Mouse (Mus musculus): ENCODE data around the gene Gm10645. TPM values are rescaled to one million over a fixed set of nuclear protein-coding genes. Genes with fewer than 3 reads are reported as not detected.

Gm10645 gene
- total and polyA plus RNA-seq, 3 experiments = not detected

DNA sequence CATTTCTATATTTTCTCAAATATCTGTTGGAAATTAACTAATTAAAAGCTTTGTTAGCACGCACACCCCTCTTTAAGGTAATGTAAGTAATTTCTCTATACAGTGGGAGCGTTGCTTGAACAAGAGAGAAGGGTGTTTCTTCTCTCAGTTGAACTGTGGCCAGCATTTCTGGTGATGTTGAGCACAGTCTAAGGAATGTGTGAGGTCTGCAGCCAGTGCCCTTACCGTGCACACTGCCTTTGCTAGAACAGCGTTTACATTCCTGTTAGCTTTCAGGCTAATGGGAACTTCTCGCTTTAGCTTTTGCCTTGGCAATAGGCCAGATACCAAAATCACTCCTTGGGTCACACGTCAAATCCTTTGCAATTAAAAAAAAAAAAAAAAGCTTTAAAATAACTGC is 20.4 kb upstream of the Gm10645 start:
- DNase-seq (ENCODE audit: low read depth, low spot score) = no peak
- Histone ChIP-seq H3K79me2 (ENCODE audit: control insufficient read depth, insufficient read depth, low read length, poor library complexity) (no peaks in the 10 kb centered on the region), H3K27ac (ENCODE audit: control insufficient read depth, low read depth, low read length) (no peak overlapping the region), H3K9me3 (replicated peaks; ENCODE audit: insufficient read depth, low read length) (no peaks in the 10 kb centered on the region), H3K36me3 (ENCODE audit: control insufficient read depth in 1 of 2, insufficient read depth in 2 of 2, low read length in 2 of 2) (no peaks in the 10 kb centered on the region), H3K27me3 (ENCODE audit: control insufficient read depth in 1 of 2, insufficient read depth in 2 of 2, low read length in 2 of 2) (no peaks in the 10 kb centered on the region), H3K4me3 (ENCODE audit: control insufficient read depth in 1 of 2, insufficient read depth in 1 of 2, low read depth in 2 of 2, low read length in 2 of 2) (no peak overlapping the region), H3K4me1 (ENCODE audit: control insufficient read depth in 1 of 2, insufficient read depth in 2 of 2, low read length in 2 of 2) (no peaks in the 10 kb centered on the region), H3K9ac (ENCODE audit: control insufficient read depth, low read depth, low read length, poor library complexity, severe bottlenecking) (no peak overlapping the region)
- TF ChIP-seq NRF1 (IDR thresholded peaks at IDR 0.05; ENCODE audit: insufficient read depth, low read depth, low read length, poor library complexity, severe bottlenecking) (no peak), USF1 (IDR thresholded peaks at IDR 0.05; ENCODE audit: low read depth, low read length) (no peak), POLR2AphosphoS5 (IDR thresholded peaks at IDR 0.05; ENCODE audit: borderline replicate concordance, low read depth, low read length) (no peak), MEF2A (IDR thresholded peaks at IDR 0.05; ENCODE audit: extremely low read depth, insufficient replicate concordance, low read depth, low read length, poor library complexity, severe bottlenecking) (no peak), EP300 (IDR thresholded peaks at IDR 0.05; ENCODE audit: low read depth in 1 of 2, low read length in 2 of 2) (no peak), CHD1 (IDR thresholded peaks at IDR 0.05; ENCODE audit: low read depth, low read length) (no peak), POLR2AphosphoS2 (IDR thresholded peaks at IDR 0.05; ENCODE audit: low read length) (no peak), SIN3A (IDR thresholded peaks at IDR 0.05; ENCODE audit: low read length) (no peak), MAFK (IDR thresholded peaks at IDR 0.05; ENCODE audit: borderline replicate concordance, low read depth, low read length) (no peak), POLR2A (IDR thresholded peaks at IDR 0.05; ENCODE audit: control insufficient read depth in 1 of 2, insufficient read depth in 1 of 2, low read depth in 1 of 2, low read length in 2 of 2, poor library complexity in 1 of 2) (no peak), MAX (IDR thresholded peaks at IDR 0.05; ENCODE audit: low read length) (no peak), MYB (IDR thresholded peaks at IDR 0.05; ENCODE audit: low read depth, low read length) (no peak), MYC (IDR thresholded peaks at IDR 0.05; ENCODE audit: low read depth, low read length) (no peak), TCF12 (IDR thresholded peaks at IDR 0.05; ENCODE audit: low read depth, low read length) (no peak), KAT2A (conservative IDR thresholded peaks at IDR 0.05; ENCODE audit: low read depth, low read length) (no peak), CHD2 (IDR thresholded peaks at IDR 0.05; ENCODE audit: low read length) (no peak), GABPA (IDR thresholded peaks at IDR 0.05; ENCODE audit: low read depth, low read length) (no peak), TBP (IDR thresholded peaks at IDR 0.05; ENCODE audit: low read depth, low read length) (no peak), GATA1 (IDR thresholded peaks at IDR 0.05; ENCODE audit: low read depth, low read length) (no peak), RCOR1 (IDR thresholded peaks at IDR 0.05; ENCODE audit: low read depth, low read length) (no peak)

DNA sequence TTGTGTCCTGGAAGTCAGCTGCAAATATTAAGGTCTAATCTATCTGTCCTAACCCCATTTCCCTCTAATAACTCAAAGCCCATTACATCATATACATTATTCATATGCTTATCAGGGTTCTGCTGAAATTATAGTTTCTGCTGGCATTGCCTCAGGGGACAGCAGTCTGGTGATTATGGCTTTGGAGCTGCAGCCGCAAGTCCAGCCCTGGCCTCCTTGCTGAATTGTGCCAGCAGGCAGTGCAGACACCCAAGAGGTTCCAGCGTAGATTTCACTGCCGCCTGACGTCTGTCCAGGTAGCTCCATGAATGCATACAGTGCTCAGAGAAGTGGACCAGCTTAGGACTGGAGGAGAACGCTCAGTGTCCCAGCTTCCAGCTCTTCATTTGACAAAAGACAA is 16.8 kb upstream of the Gm10645 start:
- Histone ChIP-seq H3K79me2 (ENCODE audit: control insufficient read depth, insufficient read depth, low read length, poor library complexity) (no peaks in the 10 kb centered on the region), H3K9ac (ENCODE audit: control insufficient read depth, low read depth, low read length, poor library complexity, severe bottlenecking) (no peak overlapping the region), H3K36me3 (ENCODE audit: control insufficient read depth in 1 of 2, insufficient read depth in 2 of 2, low read length in 2 of 2) (no peaks in the 10 kb centered on the region), H3K9me3 (replicated peaks; ENCODE audit: insufficient read depth, low read length) (no peaks in the 10 kb centered on the region), H3K27ac (ENCODE audit: control insufficient read depth, low read depth, low read length) (no peak overlapping the region), H3K27me3 (ENCODE audit: control insufficient read depth in 1 of 2, insufficient read depth in 2 of 2, low read length in 2 of 2) (0 out of 4 replicates have a peak, but pooled peaks cover 0 to 1% of the 10 kb centered on the region in 2 experiments), H3K4me3 (ENCODE audit: control insufficient read depth in 1 of 2, insufficient read depth in 1 of 2, low read depth in 2 of 2, low read length in 2 of 2) (no peak overlapping the region), H3K4me1 (ENCODE audit: control insufficient read depth in 1 of 2, insufficient read depth in 2 of 2, low read length in 2 of 2) (no peaks in the 10 kb centered on the region)
- TF ChIP-seq USF2 (IDR thresholded peaks at IDR 0.05; ENCODE audit: borderline replicate concordance in 1 of 2, insufficient read depth in 1 of 2, low read depth in 1 of 2, low read length in 2 of 2) = no peak
- no peak for TF ChIP-seq RCOR1 (IDR thresholded peaks at IDR 0.05; ENCODE audit: low read depth, low read length)
- no peak for TF ChIP-seq GABPA (IDR thresholded peaks at IDR 0.05; ENCODE audit: low read depth, low read length)
- no peak for TF ChIP-seq TCF12 (IDR thresholded peaks at IDR 0.05; ENCODE audit: low read depth, low read length)
- TF ChIP-seq NELFE (IDR thresholded peaks at IDR 0.05; ENCODE audit: low read depth, low read length) = no peak
- no peak for TF ChIP-seq KAT2A (conservative IDR thresholded peaks at IDR 0.05; ENCODE audit: low read depth, low read length)
- TF ChIP-seq ETS1 (IDR thresholded peaks at IDR 0.05; ENCODE audit: low read depth, low read length) = no peak
- no peak for TF ChIP-seq POLR2AphosphoS2 (IDR thresholded peaks at IDR 0.05; ENCODE audit: low read length)
- no peak for TF ChIP-seq E2F4 (IDR thresholded peaks at IDR 0.05; ENCODE audit: borderline replicate concordance, low read depth, low read length)
- no peak for TF ChIP-seq ELF1 (IDR thresholded peaks at IDR 0.05; ENCODE audit: low read depth, low read length)
- TF ChIP-seq MAZ (IDR thresholded peaks at IDR 0.05; ENCODE audit: low read depth, low read length) = no peak
- TF ChIP-seq NRF1 (IDR thresholded peaks at IDR 0.05; ENCODE audit: insufficient read depth, low read depth, low read length, poor library complexity, severe bottlenecking) = no peak
- no peak for DNase-seq (ENCODE audit: low read depth, low spot score)
